Mouse (Mus musculus): Measurements from ENCODE around the gene Htr5b.

- no peak for TF ChIP-seq CTCF (IDR thresholded peaks at IDR 0.05; ENCODE audit: low read depth)
- no peak for TF ChIP-seq EP300 (IDR thresholded peaks at IDR 0.05; ENCODE audit: low read depth)
Measured at GRCm38 (mm10) chr1:121527600-121528398, 466 bp downstream of the Htr5b start.
